Mouse (Mus musculus) CD4-positive helper T cell, adult 2 months (primary cell): Measurements from ENCODE around the gene Ddx51.

Source experiments
- DNase-seq: peaks from one replicate; pipeline ENCODE4 v3.0.0-alpha.2; 2012; ENCODE audit warnings: low read depth, missing footprints, low spot score

Gene Ddx51

DNA sequence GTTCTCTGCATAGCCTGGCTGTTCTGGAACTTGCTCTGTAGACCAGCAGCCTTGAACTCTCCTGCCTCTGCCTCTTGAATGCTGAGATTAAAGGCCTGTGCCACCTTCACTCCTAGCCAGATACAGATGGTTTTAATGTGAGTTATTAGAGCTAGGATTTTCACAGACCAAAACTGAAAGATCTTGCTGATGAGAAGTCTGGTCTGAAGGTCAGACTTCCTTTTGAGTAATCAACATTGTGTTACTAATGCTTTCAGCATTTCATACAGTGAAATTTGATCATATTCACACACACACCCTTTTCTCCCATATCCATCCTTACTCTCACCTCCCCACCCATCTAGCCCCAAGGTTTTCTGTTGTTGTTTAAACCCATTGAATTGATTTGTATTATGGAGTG is 6.4 kb downstream of the Ddx51 start:
- no peak for DNase-seq

DNA sequence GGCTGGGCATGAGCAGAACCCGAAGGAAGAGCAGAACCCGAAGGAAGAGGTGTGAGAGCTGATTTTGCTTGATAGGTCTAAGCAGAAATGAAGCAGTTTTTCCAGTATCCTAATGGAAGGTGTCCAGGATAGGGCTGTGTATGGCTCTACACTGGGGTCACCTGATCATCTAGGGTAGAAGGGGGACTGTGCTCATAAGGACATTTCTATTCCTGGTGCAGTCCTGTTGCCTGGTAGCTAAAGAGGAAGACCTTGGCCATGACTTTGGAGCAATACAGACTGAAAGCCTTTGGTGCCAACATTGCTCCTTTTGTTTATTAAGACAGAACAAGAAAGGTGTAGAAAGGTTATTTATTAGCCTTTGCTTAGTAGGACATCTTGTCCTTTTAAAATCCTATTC is 10.8 kb downstream of the Ddx51 start:
- DNase-seq = no peak

DNA sequence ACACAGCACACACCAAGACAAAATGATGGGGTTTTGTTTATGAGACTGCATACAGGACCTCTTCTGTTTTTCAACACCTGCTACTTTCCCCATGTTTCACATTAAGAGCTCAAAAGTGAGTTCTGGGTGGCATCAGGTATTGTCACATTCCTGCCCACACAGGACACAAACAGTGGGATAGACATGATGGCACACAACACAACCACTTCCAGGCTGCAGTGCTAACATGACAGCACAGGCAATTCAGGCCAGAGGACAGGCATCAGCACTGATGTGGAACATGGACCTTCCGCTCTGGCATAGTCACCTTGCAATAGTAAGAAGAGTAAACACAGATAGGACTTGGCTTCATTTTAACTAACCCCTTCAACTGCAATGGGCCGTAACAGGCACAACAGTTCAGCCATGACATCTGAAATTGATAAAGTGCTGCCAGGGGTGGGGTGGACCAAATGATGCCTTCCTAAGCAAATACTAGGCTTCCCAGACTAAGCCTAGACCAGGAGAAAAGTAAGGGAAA is 11.6 kb downstream of the Ddx51 start:
- no peak for DNase-seq

DNA sequence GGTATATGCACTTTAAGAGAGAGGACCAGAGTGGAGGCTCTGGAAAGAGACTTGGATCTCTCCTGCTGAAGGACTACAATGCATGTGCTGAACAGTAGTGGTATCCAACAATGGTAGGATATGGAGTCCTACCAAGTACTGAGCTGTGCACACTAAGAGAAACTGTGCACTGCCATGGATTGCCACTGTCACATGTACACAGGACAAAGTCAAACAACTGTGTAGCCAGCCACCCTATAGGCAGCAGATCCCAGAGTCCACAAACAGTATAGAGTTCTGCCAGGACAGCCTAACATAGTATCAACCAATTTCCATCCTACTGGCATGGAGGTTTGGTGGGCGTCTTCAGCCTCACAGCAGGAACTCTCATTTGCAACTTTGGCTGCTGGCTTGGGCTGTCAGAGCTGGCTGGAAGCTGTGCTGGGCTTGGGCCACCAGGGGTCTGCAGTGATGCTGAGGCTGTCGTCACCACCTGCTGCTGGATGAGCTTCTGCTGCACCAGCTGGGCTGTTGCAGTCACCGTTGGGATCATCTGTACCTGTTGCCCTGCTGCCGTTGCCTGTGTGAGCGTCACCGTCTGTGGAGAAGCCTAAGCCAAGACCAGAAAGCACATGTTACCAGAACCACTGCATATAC is 12.4 kb downstream of the Ddx51 start:
- no peak for DNase-seq

DNA sequence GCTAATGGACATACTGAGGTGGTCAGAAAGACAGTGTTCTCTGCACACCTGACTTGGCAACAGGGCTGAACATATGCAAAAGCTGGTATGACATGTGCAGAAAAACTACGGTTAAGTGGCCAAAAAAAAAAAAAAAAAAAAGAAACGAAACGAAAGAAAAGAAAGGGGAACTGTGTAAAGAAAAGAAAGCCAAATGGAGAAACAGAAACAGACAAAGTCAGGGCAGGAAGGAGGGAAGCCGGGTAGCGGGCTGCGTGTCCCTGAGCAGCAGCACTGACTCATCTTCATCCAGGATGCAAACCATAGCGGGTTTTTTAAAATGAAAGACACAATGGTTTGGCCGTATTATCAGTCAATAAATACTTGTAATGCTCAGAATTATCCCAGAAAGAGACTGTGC is 28.8 kb downstream of the Ddx51 start:
- DNase-seq = no peak

DNA sequence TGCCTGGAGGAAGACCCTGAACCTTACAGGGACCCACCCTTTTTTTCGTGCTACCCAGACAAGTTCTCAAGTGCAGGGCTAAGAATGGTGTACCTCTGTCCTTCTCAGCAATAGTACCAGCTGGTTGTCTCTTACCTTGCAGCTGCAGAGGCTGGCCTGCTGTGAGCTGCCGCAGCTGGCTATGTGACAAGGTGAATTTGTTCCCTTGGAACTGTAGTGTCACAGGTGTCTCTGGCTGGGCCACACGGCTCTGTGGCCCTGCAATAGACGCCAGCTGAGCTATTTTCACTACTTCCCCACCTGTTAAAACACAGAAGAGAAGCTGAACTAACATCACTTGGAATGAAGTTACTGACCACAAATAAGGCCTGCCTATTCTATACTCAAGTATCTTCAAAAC is 45.4 kb downstream of the Ddx51 start:
- DNase-seq = no peak

DNA sequence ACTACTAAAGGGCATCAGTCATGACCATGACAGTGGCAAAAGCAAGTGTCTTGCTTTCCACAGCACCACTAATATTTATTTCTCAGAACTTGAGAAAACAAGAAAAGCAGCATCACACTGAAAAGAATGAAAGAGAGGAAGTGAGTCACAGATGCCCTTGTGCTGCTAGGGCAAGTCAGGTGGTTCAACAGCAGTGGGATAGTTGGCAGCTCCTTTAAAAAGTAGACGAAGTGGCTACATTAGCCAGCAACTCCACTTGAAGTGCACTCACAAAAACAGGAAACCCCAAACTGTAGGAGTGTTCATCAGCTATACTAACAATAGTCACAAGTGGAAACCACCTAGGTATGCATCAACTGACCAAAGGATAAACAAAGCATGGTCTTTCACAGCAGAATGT is 50.8 kb downstream of the Ddx51 start:
- DNase-seq = no peak

DNA sequence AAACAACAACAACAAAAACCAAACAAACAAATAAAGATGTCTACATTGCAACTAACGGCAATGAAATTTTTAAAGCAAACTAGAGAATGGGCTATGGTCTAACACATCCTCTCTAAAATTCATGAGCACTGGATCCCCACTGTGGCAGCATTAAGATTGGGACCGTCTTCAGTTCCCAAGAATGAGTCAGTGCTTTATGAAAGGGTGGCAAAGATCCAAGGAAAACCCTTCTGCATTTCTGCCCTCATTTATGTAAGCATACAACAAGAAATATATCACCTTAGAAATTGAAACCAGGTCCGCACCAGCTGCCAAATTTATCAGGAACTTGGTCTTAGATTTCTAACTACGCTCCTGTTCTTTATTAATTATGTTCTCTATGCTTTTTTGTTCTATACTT is 56.0 kb downstream of the Ddx51 start:
- no peak for DNase-seq
